Mouse (Mus musculus) T-cell, adult 2 months (primary cell): ENCODE data around the gene AI464131.

Experiments
- DNase-seq: peaks from one replicate; pipeline ENCODE4 v3.0.0; 2022; ENCODE audit warnings: low spot score

The AI464131 gene

GRCm38 (mm10) chr4:41504325-41504724 is 1.4 kb upstream of the AI464131 start:
- DNase-seq = no peak

DNA sequence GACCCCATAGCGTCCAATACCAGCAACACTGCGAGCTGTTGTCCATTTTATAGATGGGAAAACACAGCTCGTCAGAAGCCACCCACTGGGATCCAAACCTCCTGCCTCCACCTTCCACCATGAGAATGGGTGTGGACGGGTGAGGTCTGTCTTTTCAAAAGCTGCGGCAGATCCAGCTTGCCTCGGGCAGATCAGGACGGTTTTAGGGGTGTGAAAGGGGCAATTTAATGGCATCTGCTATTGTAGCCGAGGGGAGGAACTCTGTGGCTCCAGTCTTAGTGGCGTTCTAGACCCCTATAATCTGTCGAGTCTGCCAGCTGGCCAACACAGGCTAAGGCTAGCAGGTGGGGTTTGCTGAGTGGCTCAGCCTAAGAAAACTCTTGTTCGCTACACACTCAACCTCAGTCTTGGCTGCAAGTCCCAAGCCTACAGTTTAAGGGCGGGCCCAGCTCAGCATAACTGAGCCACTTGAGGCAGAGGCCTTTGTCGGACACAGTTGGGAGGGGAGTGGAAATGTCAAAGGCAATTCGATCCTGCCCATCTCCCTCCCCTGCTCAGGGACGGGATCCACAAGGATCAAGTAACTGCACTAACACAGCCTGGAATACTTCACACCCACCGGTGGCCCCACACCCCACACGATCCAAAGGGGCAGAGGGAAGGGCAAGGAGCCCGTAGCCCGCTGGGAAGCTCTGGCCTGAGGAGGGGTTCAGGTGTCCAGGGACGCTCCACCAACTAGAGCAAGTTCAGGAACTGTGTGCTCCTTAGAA is 520 bp downstream of the AI464131 start:
- no peak for DNase-seq

- no peak for DNase-seq
Observed at GRCm38 (mm10) chr4:41500787-41501186, 2.1 kb downstream of the AI464131 start.

GRCm38 (mm10) chr4:41499619-41500018 is 3.3 kb downstream of the AI464131 start:
- DNase-seq = no peak

GRCm38 (mm10) chr4:41498921-41499391 is 3.9 kb downstream of the AI464131 start:
- no peak for DNase-seq

- DNase-seq = no peak
Observed at GRCm38 (mm10) chr4:41497995-41498845, 4.7 kb downstream of the AI464131 start.

DNA sequence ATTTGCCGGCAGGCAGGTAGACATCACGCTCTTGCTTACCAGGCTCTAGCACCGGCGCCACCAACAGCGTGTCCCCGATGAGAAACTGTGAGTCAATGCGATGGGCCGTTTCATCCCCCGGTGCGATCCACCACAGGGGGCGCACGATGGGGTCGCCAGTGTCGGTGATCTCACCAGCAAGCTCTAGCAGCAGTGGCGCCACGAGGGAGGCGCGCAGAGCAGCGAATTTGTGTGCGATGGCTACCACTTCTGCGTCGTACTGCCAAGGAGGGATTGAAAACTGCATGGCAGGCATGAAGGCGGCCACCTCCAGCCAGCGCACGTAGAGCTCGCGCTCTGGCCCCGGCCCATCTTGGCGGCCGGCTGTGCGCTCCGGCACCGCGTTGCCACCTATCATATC is 5.3 kb downstream of the AI464131 start:
- no peak for DNase-seq

GRCm38 (mm10) chr4:41497046-41497445 is 5.8 kb downstream of the AI464131 start:
- no peak for DNase-seq

GRCm38 (mm10) chr4:41495850-41496249 is 7.0 kb downstream of the AI464131 start:
- no peak for DNase-seq

DNA sequence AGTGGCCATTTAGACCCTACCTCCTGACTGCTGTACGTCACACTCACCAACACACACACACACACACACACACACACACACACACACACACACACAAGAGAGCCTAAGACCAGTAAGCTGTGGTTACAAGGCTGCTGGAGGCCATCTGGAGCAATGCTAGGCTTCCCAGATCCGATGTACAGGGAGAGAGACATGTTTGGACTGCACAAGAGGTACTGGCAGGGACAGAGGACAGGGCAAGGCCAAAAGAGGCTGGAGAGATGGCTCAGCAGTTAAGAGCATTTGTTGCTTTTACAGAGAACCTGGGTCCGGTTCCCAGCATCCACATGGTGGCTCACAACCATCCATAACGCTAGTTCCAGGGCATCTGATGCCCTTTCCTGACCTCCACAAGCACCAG is 7.8 kb downstream of the AI464131 start:
- DNase-seq = no peak

DNA sequence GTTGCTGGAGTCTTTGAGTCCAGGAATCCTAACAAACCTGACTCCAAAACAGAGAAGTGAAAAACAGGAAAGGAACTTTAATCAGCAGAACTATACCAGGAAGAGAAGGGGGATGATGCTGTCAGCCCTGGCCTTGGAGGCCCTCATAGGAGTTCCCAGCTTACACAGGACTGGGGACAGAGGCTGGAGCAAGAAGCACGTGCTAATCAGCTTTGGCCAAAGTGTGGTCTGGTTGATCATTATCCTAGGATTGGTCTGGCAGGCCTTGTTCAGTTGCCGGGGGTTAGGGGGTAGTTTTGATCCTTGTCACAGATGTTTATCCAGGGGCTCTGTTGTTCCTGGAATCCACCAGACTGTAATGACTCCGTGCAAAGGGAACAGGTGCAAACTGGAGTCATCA is 8.5 kb downstream of the AI464131 start:
- DNase-seq = no peak

GRCm38 (mm10) chr4:41493464-41494116 is 9.3 kb downstream of the AI464131 start:
- no peak for DNase-seq

DNA sequence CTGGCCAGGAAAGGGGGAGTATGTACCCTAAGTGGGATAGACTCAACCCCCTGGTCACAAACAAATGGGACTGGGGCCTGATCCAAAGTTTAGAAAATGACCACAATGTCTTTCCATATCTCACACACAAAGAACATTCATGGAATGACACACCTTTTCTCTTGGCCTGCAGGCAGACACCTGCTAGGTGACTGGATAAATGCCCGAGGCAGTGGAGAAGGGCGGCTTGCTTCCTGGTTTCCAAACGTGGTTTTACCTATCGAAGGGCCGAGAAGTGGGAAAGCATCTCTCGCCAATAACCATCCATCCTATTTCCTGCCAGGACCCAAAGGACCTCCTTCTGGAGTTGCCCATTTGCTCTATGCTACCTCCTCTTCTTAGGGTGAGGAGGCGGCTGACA is 9.9 kb downstream of the AI464131 start:
- no peak for DNase-seq

DNA sequence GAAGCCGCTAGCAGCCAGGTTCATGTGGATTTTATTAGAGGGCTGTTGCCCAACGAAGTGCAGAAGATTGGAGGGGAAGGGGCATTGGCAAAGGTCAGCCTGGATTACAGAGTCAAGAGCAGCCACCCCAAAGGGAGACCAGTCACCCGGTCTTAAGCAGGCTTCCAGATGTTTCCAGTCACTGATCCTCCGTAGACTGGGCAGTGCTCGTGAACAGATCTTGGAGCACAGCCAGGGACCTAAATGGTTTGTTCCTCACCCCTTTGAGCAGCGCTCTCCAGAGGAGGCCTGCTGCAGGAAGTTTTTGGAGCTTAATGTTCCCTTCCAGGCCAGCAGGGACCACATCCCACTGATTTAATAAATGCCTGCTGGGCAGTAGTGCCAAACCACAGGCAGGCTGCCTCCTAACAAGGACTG is 21.3 kb downstream of the AI464131 start:
- no peak for DNase-seq

- DNase-seq = no peak
Observed at GRCm38 (mm10) chr4:41480254-41480653, 22.6 kb downstream of the AI464131 start.

- DNase-seq = no peak
Observed at GRCm38 (mm10) chr4:41479456-41479804, 23.4 kb downstream of the AI464131 start.

- DNase-seq = no peak
Observed at GRCm38 (mm10) chr4:41478751-41479455, 24.0 kb downstream of the AI464131 start.

DNA sequence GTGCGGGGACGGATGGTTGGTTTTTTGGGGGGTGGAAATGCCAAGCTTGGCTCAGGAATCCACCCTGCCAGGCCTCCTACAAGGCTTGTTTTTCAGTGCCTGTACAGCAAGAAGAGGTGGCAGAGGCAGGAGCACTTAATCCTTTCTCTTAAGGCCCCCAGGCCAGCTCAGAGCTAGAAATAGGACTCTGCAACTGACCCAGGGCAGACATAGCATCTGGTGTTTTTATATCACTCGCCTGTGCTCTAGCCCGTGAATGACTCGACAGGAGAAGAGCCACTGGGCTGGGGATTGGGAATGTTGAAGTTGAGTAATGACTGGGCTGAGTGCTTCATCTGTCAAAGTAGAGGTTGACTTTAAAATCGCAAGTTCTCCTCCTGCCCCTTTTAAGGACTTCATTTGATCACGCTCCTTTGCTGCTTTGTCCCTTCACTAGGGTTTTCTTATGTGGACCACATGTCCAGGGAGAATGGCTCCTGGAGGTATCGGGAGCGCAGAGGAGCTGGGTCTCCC is 25.2 kb downstream of the AI464131 start:
- DNase-seq = no peak

DNA sequence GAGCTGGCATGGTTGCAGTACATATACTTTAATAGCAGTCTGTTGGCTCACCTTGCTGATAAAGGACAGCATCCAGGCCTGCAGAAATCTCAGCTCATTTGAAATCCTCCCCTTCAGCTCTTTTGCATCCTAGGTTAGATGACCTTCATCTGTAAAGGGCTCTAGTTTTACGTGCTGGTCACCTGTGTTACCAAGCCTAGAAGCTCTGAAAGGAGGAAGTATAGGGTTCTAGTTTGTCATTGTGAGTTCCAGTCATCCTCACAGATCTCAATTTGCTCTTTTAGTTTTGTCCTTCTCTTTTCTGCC is 31.5 kb downstream of the AI464131 start:
- DNase-seq = no peak

DNA sequence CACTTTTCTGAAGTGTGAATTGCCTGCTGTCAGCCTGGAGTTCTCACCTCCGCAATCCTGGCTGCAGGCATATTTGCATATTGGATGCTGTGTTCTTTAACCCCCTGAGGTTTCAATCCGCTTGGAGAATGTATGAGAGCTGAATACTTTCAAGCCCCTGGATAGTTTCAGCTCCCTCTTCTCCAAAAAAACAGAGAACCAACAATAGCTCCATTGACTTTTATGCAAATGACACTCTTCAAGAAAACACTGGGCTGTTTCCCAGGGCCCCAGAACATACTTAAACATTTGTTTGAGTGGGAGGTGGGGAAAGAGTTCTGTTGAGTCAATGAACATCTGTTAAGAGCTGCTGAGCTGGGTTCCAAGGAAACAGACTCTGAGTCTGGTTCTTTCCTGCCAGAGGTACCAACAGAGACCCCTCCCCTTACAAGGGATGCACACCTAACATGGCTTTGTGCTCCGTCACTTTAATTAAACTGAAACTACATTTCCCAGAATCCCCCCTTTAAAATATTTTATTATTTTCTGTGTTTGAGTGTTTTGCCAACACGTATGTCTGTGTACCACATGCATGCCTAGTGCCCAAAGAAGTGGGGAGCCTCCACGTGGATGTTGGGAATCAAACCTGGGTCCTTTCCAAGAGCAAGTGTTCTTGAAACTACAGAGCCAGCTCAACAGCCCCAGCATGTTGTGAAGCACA is 32.0 kb downstream of the AI464131 start:
- DNase-seq = no peak

DNA sequence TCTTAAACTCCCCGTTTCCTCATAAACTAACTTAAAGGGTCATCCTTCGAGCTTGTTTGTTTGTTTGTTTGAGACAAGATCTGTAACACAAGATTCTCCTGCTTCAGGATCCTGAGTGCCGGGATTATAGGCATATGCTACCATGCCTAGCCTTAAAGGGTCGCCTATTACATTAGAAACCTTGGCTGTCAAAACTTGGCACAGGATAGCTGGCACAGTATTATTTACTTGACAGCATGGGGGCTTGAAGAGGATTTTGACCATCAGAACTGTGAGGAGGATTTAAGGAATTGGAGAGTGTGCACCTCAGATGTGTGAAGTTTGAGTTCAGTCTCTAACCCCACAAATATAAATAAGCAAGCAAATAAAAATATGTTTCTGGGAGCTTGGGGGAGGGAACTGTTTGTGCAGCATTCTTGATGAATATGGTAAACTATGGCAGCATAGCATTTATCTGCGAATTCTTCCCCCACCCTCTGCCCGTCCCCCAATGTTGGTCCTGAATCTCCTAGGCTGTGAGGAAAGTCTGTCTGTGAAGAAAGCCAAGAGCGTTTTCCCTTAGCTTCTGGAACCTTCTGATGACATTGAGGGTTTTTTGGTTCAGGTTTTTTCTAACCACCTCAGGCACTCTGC is 32.7 kb downstream of the AI464131 start:
- no peak for DNase-seq
